Mouse (Mus musculus): ENCODE results near the gene Serpinb2.

Gene Serpinb2

GRCm38 (mm10) chr1:107582900-107583299 lies 71.7 kb downstream of the Serpinb2 start:
- no peak for DNase-seq

GRCm38 (mm10) chr1:107583958-107584376 lies 72.7 kb downstream of the Serpinb2 start:
- DNase-seq: no peak

GRCm38 (mm10) chr1:107584932-107585331 lies 73.7 kb downstream of the Serpinb2 start:
- no peak for DNase-seq

All from thymus, postnatal 36 days (tissue).